Mouse (Mus musculus) forebrain, embryonic 13.5 days (tissue): ENCODE data around the gene Adam12. TPM values are rescaled to one million over a fixed set of nuclear protein-coding genes. Genes with fewer than 3 reads are reported as not detected.

Experiments used
- ATAC-seq: fragments of 200-750 bp; cut with Nextera tagmentation; 2 replicates; pipeline ENCODE4 v1.8.0; 2017
- H3K27ac ChIP-seq: fragments of 300-500 bp; sonication (generic); 2 replicates; pipeline ENCODE4 v1.5.1; 2015; ENCODE audit warnings: inconsistent platforms, mild to moderate bottlenecking, moderate library complexity
- H3K27me3 ChIP-seq: fragments of 300-500 bp; sonication (generic); 2 replicates; pipeline ENCODE4 v1.6.1; 2015; ENCODE audit warnings: mild to moderate bottlenecking, inconsistent platforms
- H3K36me3 ChIP-seq: fragments of 300-500 bp; sonication (generic); 2 replicates; pipeline ENCODE4 v1.6.1; 2015; ENCODE audit warnings: mild to moderate bottlenecking, inconsistent platforms; ENCODE audit not compliant: poor library complexity, severe bottlenecking
- H3K4me1 ChIP-seq: fragments of 300-500 bp; sonication (generic); 2 replicates; pipeline ENCODE4 v1.6.1; 2015; ENCODE audit warnings: inconsistent platforms
- H3K4me2 ChIP-seq: fragments of 300-500 bp; sonication (generic); 2 replicates; pipeline ENCODE4 v1.6.1; 2015; ENCODE audit warnings: inconsistent platforms, mild to moderate bottlenecking, moderate library complexity
- H3K4me3 ChIP-seq: fragments of 300-500 bp; sonication (generic); 2 replicates; pipeline ENCODE4 v1.5.1; 2015; ENCODE audit warnings: mild to moderate bottlenecking, inconsistent platforms
- H3K9ac ChIP-seq: fragments of 300-500 bp; sonication (generic); 2 replicates; pipeline ENCODE4 v1.6.1; 2015; ENCODE audit warnings: mild to moderate bottlenecking, inconsistent platforms
- H3K9me3 ChIP-seq: fragments of 300-500 bp; sonication (generic); replicated peaks from 2 replicates; pipeline ENCODE4 v1.6.1; 2016; ENCODE audit warnings: inconsistent platforms
- WGBS: fragments of 180-500 bp; shearing (Covaris S2); methylation state at CpG from one replicate; pipeline ENCODE4 v1.1.7; 2015; 5-methylcytosine and 5-hydroxymethylcytosine counted together
- polyA plus RNA-seq: library from polyadenylated mRNA; unstranded; fragments of >200 nt; fragmentation: Nextera tagmentation; extraction: Ambion mirVana; gene quantifications from 2 replicates; pipeline ENCODE4 v1.2.1, GENCODE M21; 2015

Adam12 gene
- 1.3 and 1.4 TPM in 2 replicates for polyA plus RNA-seq

DNA sequence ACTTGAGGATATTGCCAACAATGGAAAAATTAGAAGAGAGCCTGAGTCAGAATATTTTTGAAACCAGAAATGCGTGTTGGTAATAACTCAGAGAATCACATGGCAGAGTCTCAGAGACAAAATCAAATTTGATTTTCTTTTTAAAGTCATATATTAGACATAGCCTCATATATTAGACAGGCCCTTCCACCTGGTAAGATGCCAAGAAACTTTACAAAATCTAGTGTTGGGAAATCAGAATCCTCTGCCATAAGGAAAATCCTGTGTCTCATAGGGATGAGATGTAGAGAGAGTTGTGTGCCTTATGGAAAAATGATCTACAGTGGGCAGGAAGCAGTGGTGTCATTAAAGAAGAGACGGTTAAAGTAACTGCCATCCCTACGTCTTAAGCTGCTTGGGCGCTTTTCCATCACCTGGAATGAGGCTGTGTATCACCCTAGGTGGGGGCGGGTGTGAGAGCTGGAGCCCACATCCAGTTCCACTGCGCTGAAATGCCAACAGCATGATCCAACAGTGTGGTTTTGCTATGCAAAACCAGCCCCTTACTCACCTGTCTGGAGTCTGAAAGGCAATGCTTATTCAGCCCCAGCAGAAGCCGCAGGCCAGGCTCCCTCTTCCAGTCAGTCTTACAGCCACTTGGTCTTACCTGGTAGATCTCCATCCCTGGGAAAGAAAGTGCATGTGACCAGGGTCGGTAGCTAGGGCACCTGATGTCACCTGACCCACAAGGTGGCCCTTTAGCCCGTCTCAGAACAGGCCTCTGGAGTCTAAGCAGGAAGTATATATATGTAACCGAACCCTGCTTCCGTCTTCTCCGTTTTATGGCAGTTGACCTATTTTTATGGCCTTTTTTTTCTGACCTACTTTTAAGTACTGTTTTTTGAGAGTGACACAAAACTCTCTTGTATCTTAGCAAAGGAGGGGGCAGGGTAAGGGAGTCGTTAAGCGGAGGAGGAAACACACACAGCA is at the start of gene Adam12:
Gene Adam12, minus strand, starts transcription at position 769 of the 969 bp plus-strand sequence.
- no peak within 1 kb of the TSS for H3K4me3 ChIP-seq
- H3K27ac ChIP-seq: no peak within 1 kb of the TSS
- H3K36me3 ChIP-seq: no peaks in the 10 kb centered on the region
- WGBS: 74% methylated on average over 14 of the region's 14 CpGs
- H3K4me1 ChIP-seq: peaks cover 5% of the 10 kb centered on the region; the same call in 1 of the 2 replicates
- no peak for ATAC-seq
- no peaks in the 10 kb centered on the region for H3K9me3 ChIP-seq
- no peak within 1 kb of the TSS for H3K4me2 ChIP-seq
- no peaks in the 10 kb centered on the region for H3K27me3 ChIP-seq
- H3K9ac ChIP-seq: no peak within 1 kb of the TSS

GRCm38 (mm10) chr7:134272956-134273355 is 41.0 kb upstream of the Adam12 start:
- H3K27ac ChIP-seq: no peak overlapping the region
- no peak overlapping the region for H3K9ac ChIP-seq
- 89% methylated on average over 5 of the region's 5 CpGs for WGBS
- no peaks in the 10 kb centered on the region; the same call in 1 of the 2 replicates for H3K27me3 ChIP-seq
- H3K36me3 ChIP-seq: no peaks in the 10 kb centered on the region
- no peaks in the 10 kb centered on the region for H3K9me3 ChIP-seq
- H3K4me3 ChIP-seq: no peak overlapping the region
- H3K4me1 ChIP-seq: no peaks in the 10 kb centered on the region
- H3K4me2 ChIP-seq: no peak overlapping the region
- ATAC-seq: no peak

DNA sequence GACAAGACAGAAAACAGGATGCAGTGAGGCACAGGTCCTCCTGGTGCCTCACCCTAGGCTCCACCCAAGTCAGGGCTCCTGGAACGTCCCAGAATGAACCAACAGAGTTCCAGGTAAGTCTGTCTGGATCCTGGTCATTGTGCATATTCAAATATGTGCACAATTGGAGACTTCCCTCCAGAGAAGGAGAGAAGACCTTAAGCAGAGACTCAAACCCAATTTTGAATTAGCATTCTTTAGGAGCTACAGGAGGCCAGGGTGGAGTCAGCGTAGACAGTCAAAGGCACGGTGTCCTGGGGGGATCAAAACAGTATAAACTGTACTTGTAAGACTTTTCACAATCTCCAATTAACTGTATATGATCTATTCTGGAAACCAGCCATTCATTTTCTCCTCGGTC is 40.5 kb upstream of the Adam12 start:
- H3K4me1 ChIP-seq: no peaks in the 10 kb centered on the region
- H3K27me3 ChIP-seq: no peaks in the 10 kb centered on the region; the same call in 1 of the 2 replicates
- no peak overlapping the region for H3K9ac ChIP-seq
- no peak overlapping the region for H3K4me3 ChIP-seq
- no peak overlapping the region for H3K27ac ChIP-seq
- 67% methylated on average over 4 of the region's 4 CpGs for WGBS
- no peak for ATAC-seq
- H3K36me3 ChIP-seq: no peaks in the 10 kb centered on the region
- no peaks in the 10 kb centered on the region for H3K9me3 ChIP-seq
- H3K4me2 ChIP-seq: no peak overlapping the region

DNA sequence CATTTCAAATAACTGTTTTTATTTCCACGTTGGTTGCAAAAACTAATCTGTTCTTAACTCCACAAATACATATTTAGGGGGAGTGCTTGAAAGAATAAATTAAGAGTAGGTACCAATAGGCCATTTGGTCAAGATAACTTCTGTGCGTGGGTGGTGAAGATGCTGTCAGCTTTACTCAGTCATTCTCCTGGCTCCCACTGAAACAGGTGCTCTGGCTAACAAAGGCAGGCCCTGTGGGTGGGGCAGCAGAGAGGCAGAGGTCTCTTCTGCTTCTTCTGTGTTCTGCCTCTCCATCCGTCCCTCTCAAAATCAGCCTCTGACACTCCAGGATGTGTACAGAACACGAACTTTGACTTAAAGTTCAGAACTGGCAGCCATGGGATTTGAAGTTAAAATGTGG is 33.8 kb upstream of the Adam12 start:
- no peak overlapping the region for H3K4me2 ChIP-seq
- H3K4me3 ChIP-seq: no peak overlapping the region
- no peaks in the 10 kb centered on the region for H3K4me1 ChIP-seq
- H3K27ac ChIP-seq: no peak overlapping the region
- no peaks in the 10 kb centered on the region for H3K9me3 ChIP-seq
- H3K27me3 ChIP-seq: no peaks in the 10 kb centered on the region; the same call in 1 of the 2 replicates
- no peak overlapping the region for H3K9ac ChIP-seq
- ATAC-seq: no peak
- WGBS: 79% methylated on average over 4 of the region's 4 CpGs
- H3K36me3 ChIP-seq: no peaks in the 10 kb centered on the region

DNA sequence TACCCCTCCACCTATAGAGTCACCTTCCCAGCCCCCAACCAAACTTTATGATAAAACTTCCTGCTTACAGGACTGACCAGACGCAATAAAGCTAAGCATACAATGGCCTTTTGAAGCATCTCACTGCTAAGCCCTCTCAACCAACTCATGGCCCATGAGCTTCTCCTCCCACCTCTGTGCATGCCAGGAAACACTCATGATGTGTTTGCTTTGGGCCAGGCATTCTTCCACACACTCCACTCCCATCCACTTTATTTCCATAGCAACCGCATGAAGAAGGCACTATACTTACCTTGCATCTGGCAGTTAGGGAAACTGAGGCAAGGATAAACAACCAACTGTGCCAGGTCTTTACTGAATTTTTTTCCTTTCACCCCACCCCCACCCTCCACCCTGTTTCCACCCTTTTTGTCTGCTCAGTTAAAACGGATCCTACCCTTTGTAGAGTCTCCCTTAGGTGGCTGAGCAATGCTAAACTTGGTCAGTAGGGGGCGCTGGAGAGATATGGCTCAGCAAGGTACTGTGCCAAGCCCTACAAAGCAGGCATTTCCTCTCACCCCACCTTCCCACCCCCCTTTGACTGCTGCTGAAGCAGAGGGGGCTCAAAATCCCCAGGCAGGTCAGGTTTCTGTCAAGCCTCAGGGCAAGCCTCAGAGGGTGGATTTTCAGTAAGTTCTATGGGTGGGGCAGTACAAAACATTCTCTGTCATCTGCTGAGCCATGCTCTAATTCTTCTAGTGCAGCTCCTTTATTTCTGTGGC is 31.4 kb upstream of the Adam12 start:
- Histone ChIP-seq H3K4me2 (no peak overlapping the region), H3K4me3 (no peak overlapping the region), H3K27ac (no peak overlapping the region), H3K4me1 (no peaks in the 10 kb centered on the region), H3K9me3 (no peaks in the 10 kb centered on the region), H3K36me3 (no peaks in the 10 kb centered on the region), H3K27me3 (no peaks in the 10 kb centered on the region; the same call in 1 of the 2 replicates), H3K9ac (no peak overlapping the region)
- 49% methylated on average over 4 of the region's 4 CpGs for WGBS
- 0 out of 2 replicates have a peak, but pooled peaks have one; percentile 45 for ATAC-seq

DNA sequence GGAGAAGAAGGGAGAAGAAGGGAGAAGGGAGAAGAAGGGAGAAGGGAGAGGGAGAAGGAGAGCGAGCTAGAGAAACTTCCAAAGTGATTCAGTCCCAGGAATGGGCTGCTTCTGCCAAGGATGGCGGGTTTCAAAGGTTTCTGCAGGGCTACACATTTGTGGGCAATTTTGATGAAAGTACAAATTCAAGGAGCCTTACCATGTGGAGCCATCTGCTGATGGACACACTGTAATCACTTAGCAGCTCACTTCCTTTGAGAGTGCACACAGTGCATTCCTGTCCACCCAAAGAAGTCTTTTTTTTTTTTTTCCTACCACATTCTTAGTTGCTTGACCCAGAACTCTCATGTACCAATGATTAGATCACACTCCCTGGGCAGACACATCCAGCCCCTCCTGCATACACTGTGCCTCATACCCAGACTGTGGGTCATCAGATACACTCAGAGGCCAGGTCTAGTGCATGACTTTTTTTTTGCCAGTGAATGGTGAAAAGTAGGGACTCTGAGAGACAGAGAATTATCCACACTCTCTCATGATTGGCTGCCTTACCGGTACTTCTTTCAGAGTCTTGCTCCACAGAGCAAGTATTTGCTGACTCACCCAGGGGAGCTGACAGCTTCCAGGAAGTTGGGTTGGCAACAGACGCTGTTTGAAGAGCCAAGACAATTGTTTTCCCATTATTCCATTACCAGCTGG is 29.2 kb upstream of the Adam12 start:
- H3K4me1 ChIP-seq: no peaks in the 10 kb centered on the region

GRCm38 (mm10) chr7:134250273-134250870 is 18.4 kb upstream of the Adam12 start:
- H3K9me3 ChIP-seq: no peaks in the 10 kb centered on the region
- H3K27ac ChIP-seq: no peak overlapping the region
- no peak overlapping the region for H3K4me2 ChIP-seq
- no peaks in the 10 kb centered on the region for H3K4me1 ChIP-seq
- no peak for ATAC-seq
- H3K27me3 ChIP-seq: no peaks in the 10 kb centered on the region
- H3K9ac ChIP-seq: no peak overlapping the region
- H3K4me3 ChIP-seq: no peak overlapping the region
- WGBS: 87% methylated on average over 7 of the region's 7 CpGs
- no peaks in the 10 kb centered on the region for H3K36me3 ChIP-seq

More for the DNA sequence above, 29.2 kb upstream of the Adam12 start:
- no peaks in the 10 kb centered on the region for H3K27me3 ChIP-seq
- no peak overlapping the region for H3K27ac ChIP-seq
- 71% methylated on average over 4 of the region's 4 CpGs for WGBS
- H3K9ac ChIP-seq: no peak overlapping the region
- ATAC-seq: no peak
- H3K9me3 ChIP-seq: no peaks in the 10 kb centered on the region
- H3K36me3 ChIP-seq: no peaks in the 10 kb centered on the region
- H3K4me3 ChIP-seq: no peak overlapping the region
- no peak overlapping the region for H3K4me2 ChIP-seq

GRCm38 (mm10) chr7:134248041-134248440 is 16.1 kb upstream of the Adam12 start:
- Histone ChIP-seq H3K27me3 (no peaks in the 10 kb centered on the region), H3K9ac (no peak overlapping the region), H3K27ac (no peak overlapping the region), H3K4me3 (no peak overlapping the region), H3K9me3 (no peaks in the 10 kb centered on the region), H3K36me3 (no peaks in the 10 kb centered on the region), H3K4me2 (no peak overlapping the region), H3K4me1 (no peaks in the 10 kb centered on the region)
- no peak for ATAC-seq
- 93% methylated on average over 2 of the region's 2 CpGs for WGBS

DNA sequence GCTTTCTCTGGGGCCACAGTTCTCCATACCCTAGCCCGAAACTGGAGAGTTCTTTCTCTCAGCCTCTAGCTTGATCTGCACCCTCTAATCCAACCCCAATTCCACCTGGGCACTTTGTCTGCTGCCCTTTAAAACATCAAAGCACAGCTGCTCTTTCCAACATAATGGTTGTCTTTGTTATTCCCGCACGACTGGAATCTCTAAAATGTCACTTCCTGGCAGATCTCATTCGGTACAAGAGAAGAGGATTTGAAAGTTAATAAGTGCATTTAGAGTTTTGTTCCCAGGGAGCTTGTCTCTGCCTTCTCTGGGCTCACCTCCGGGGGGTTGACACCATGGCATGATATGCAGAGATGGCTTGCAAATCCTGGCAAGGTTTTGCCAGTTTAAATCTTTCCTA is 14.7 kb upstream of the Adam12 start:
- ATAC-seq: no peak
- Histone ChIP-seq H3K9ac (no peak overlapping the region), H3K4me1 (no peaks in the 10 kb centered on the region), H3K4me3 (no peak overlapping the region), H3K4me2 (no peak overlapping the region), H3K36me3 (no peaks in the 10 kb centered on the region), H3K27me3 (no peaks in the 10 kb centered on the region), H3K27ac (no peak overlapping the region), H3K9me3 (no peaks in the 10 kb centered on the region)
- 28% methylated on average over 5 of the region's 5 CpGs for WGBS

GRCm38 (mm10) chr7:134242773-134243172 is 10.8 kb upstream of the Adam12 start:
- 76% methylated on average over 1 of the region's 1 CpGs for WGBS
- no peaks in the 10 kb centered on the region for H3K9me3 ChIP-seq

GRCm38 (mm10) chr7:134241212-134241611 is 9.3 kb upstream of the Adam12 start:
- ATAC-seq: no peak
- Histone ChIP-seq H3K36me3 (no peaks in the 10 kb centered on the region), H3K4me1 (no peaks in the 10 kb centered on the region), H3K4me3 (no peak overlapping the region), H3K9ac (no peak overlapping the region), H3K27me3 (no peaks in the 10 kb centered on the region), H3K27ac (no peak overlapping the region), H3K4me2 (no peak overlapping the region), H3K9me3 (no peaks in the 10 kb centered on the region)
- 76% methylated on average over 4 of the region's 4 CpGs for WGBS

More at GRCm38 (mm10) chr7:134242773-134243172, 10.8 kb upstream of the Adam12 start:
- Histone ChIP-seq H3K4me2 (no peak overlapping the region), H3K9ac (no peak overlapping the region), H3K36me3 (no peaks in the 10 kb centered on the region), H3K4me1 (no peaks in the 10 kb centered on the region), H3K27ac (no peak overlapping the region), H3K4me3 (no peak overlapping the region), H3K27me3 (no peaks in the 10 kb centered on the region)
- no peak for ATAC-seq
